Mouse (Mus musculus) spleen, adult 2 months (tissue): Measurements from ENCODE around the gene Acacb.

Source experiments
- CTCF ChIP-seq: fragments of 200-500 bp; IDR thresholded peaks from 2 replicates; pipeline ENCODE4 v1.5.1; 2011; ENCODE audit warnings: mild to moderate bottlenecking, inconsistent platforms; ENCODE audit not compliant: insufficient read depth, insufficient read length, insufficient replicate concordance; ENCODE audit errors: extremely low read depth
- POLR2A ChIP-seq: fragments of 200-500 bp; IDR thresholded peaks from 2 replicates; pipeline ENCODE4 v1.6.1; 2011; ENCODE audit warnings: low read depth, low read length, inconsistent platforms

DNA sequence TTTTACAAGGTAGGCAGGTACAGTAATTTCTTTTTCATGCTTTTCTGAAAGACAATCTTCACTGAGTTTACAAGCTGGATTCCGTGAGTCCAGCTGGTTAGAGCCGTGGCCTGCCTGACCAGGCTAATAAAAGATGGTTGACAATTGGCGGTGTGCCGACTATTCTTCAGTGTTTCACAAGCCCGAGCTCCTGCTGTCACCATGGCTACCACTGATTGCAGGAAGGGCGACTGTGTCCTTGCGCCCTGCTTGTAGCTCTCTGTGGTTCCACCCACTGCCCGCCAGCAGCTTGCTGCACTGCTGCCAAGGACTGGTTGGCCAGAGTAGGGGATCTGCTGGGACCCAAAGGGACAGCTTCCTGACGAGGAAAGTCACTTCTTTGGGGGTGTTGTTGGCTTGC lies 7.2 kb upstream of the Acacb start:
- TF ChIP-seq CTCF (no peak), POLR2A (no peak)
